Mouse (Mus musculus) brain, embryonic 14.5 days (tissue): ENCODE measurements around the gene Hoxa4. TPM values are rescaled to one million over a fixed set of nuclear protein-coding genes. Genes with fewer than 3 reads are reported as not detected.

ENCODE experiments used
- DNase-seq: peaks from one replicate; pipeline ENCODE4 v3.0.0-alpha.2; 2011; ENCODE audit warnings: low read depth
- CTCF ChIP-seq: fragments of 200-500 bp; IDR thresholded peaks from 2 replicates; pipeline ENCODE4 v1.5.1; 2012; ENCODE audit warnings: inconsistent platforms, mild to moderate bottlenecking, moderate library complexity, borderline replicate concordance; ENCODE audit not compliant: insufficient read depth, insufficient read length; ENCODE audit errors: extremely low read depth
- POLR2A ChIP-seq: fragments of 200-500 bp; IDR thresholded peaks from 2 replicates; pipeline ENCODE4 v1.6.1; 2012; ENCODE audit warnings: mild to moderate bottlenecking, inconsistent platforms, borderline replicate concordance; ENCODE audit not compliant: poor library complexity, insufficient read depth, insufficient read length, severe bottlenecking; ENCODE audit errors: extremely low read depth
- polyA plus RNA-seq: library from polyadenylated mRNA; depleted of rRNA; stranded (reverse); fragments of >200 nt; gene quantifications from 2 replicates; pipeline ENCODE4 v1.2.3, GENCODE M21; 2012

The Hoxa4 gene
- polyA plus RNA-seq, 1 experiment: 16.4 TPM

GRCm38 (mm10) chr6:52234428-52235140 is 43.0 kb upstream of the Hoxa4 start:
- no peak for TF ChIP-seq CTCF
- TF ChIP-seq POLR2A: no peak
- DNase-seq: no peak

- TF ChIP-seq POLR2A (no peak), CTCF (no peak)
- no peak for DNase-seq
These were observed 42.2 kb upstream of the Hoxa4 start for GRCm38 (mm10) chr6:52233546-52234427.

- no peak for DNase-seq
- no peak for TF ChIP-seq CTCF
- TF ChIP-seq POLR2A: no peak
These were observed 41.5 kb upstream of the Hoxa4 start for GRCm38 (mm10) chr6:52232984-52233545.

- TF ChIP-seq CTCF (no peak), POLR2A (no peak)
- no peak for DNase-seq
These were observed 41.0 kb upstream of the Hoxa4 start for GRCm38 (mm10) chr6:52232568-52232965.

DNA sequence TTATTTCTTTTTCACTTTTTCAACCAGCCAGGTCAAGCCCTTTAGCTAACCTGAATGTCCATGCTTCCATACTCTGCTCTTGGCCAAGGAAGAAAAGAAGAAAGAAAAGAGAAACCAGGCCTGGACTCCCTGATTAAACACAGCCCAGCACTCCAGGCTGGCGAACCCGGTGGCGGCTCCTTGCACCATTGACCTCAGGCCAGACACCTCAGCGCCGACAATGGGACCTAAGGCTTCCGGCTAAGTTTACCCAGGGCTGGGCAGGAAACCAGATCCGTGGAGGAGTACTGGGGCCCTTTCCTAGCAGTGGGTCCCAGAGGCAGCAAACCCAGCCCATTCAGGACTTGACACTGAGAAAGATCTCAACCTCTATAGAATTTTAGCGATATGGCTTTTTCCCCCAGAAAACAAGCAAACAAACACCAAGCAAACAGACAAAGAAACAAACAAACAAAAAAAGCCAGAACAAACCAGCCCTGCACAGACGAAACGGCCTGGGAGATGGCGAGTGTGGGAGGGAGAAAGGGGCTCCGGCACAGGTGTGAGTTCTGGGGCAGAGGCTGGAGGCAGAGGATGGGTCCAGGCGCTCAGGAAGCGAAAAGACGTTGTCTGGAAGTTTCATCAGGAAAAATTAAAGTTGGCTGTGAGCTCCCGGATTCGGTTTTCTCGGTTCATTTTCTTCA is 40.5 kb upstream of the Hoxa4 start:
- DNase-seq: no peak
- no peak for TF ChIP-seq POLR2A
- TF ChIP-seq CTCF: no peak

DNA sequence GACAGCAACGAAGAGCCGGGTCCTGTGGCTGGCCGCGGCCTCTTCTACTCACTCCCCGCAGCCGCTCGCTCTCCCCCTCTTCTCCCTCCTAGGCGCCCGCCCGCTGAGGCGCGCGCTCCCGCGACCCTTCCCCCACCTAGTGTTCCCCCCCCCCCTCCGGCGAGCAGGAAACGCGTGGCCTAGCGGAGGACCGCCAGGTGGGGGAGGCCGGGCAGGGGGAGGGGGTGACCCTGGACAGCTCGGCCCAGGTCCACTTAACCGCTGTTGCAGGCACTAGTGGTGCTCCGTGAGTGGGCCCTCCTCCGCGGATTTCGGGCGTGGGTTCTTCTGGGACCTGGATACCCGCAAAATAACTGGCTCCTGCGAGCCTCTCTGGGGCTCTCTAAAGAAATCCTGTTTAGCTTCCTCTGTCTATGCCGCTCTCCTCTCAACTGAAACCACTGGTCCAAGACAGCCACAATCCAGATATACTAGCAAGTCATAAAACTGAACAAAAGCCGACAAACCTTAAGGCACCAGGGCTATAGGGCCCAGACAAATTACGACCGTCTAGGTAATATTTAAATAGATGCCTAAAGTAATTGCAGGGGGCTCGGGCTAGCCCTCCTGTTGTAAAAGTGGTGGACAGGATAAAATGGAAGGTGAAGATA is 39.1 kb upstream of the Hoxa4 start, which contains the start of gene Hoxa9:
Hoxa9 (minus strand) TSS at position 574 of the 650 bp plus-strand sequence.
- no peak for TF ChIP-seq POLR2A
- no peak for TF ChIP-seq CTCF
- no peak for DNase-seq

- DNase-seq: no peak
- TF ChIP-seq POLR2A (no peak), CTCF (no peak)
These were observed 38.2 kb upstream of the Hoxa4 start for GRCm38 (mm10) chr6:52229558-52230416.

- no peak for DNase-seq
These were observed 37.2 kb upstream of the Hoxa4 start for GRCm38 (mm10) chr6:52228475-52229465.

More at GRCm38 (mm10) chr6:52228475-52229465, 37.2 kb upstream of the Hoxa4 start:
- TF ChIP-seq CTCF: no peak
